Mouse (Mus musculus) kidney, adult 2 months (tissue): Measurements from ENCODE around the gene Pkn3. TPM values are rescaled to one million over a fixed set of nuclear protein-coding genes. Genes with fewer than 3 reads are reported as not detected.
A peak's percentile ranks its signal among the peaks of the same experiment; 100 is the strongest.

Experiments
- DNase-seq: peaks from one replicate; pipeline ENCODE4 v3.0.0; 2021
- H3K27ac ChIP-seq: fragments of 200-500 bp; 2 replicates; pipeline ENCODE4 v1.5.1; 2012; ENCODE audit warnings: low read depth, low read length, control low read depth, inconsistent platforms; ENCODE audit not compliant: insufficient read depth
- H3K27me3 ChIP-seq: fragments of 200-500 bp; replicated peaks from 2 replicates; pipeline ENCODE4 v1.6.1; 2012; ENCODE audit warnings: mild to moderate bottlenecking, moderate library complexity, low read length, inconsistent platforms; ENCODE audit not compliant: control insufficient read depth, insufficient read depth
- H3K36me3 ChIP-seq: fragments of 200-500 bp; 2 replicates; pipeline ENCODE4 v1.6.1; 2012; ENCODE audit warnings: mild to moderate bottlenecking, moderate library complexity, low read length, inconsistent platforms; ENCODE audit not compliant: control insufficient read depth, insufficient read depth
- H3K4me1 ChIP-seq: fragments of 200-500 bp; 2 replicates; pipeline ENCODE4 v1.6.1; 2011; ENCODE audit warnings: low read length; ENCODE audit not compliant: control insufficient read depth, insufficient read depth
- H3K4me3 ChIP-seq: fragments of 200-500 bp; 2 replicates; pipeline ENCODE4 v1.5.1; 2011; ENCODE audit warnings: mild to moderate bottlenecking, low read depth, low read length, control low read depth; ENCODE audit not compliant: insufficient read depth
- CTCF ChIP-seq: fragments of 200-500 bp; conservative IDR thresholded peaks from 2 replicates; pipeline ENCODE4 v1.5.1; 2011; ENCODE audit warnings: low read depth, mild to moderate bottlenecking, control low read depth, low read length, moderate library complexity, mixed read lengths; ENCODE audit not compliant: insufficient read depth, insufficient read length
- POLR2A ChIP-seq: fragments of 200-500 bp; IDR thresholded peaks from one replicate; pipeline ENCODE4 v1.6.1; 2011; ENCODE audit warnings: low read depth, low read length, control low read depth
- WGBS: fragments of 180-500 bp; shearing (Covaris S2); methylation state at CpG from one replicate; pipeline ENCODE4 v1.1.7; 2018; 5-methylcytosine and 5-hydroxymethylcytosine counted together
- polyA plus RNA-seq: library from polyadenylated mRNA; depleted of rRNA; stranded (reverse); fragments of >200 nt; gene quantifications from 2 replicates; pipeline ENCODE4 v1.2.3, GENCODE M21; 2012

Pkn3 gene
- polyA plus RNA-seq, 1 experiment: 4.8 TPM

DNA sequence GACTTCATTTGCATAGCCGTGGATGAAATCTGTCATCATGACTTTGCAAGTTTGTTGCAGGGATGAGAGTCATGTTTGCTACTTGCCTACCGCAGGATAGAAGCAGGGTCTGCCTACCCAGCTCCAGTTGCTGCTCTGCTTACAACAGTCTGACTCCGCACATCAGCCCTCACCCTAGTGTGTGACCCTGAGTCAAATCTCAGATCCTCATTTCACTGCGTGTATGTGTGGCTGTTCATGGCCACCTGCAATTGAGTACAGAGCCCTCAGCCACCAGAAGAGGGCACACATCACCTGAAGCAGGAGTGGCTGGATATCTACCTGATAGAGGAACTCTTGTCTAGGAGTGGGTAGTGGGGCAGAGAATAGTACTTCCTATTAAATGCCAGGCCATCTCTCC is 9.8 kb downstream of the Pkn3 start:
- Histone ChIP-seq H3K27me3 (no peaks in the 10 kb centered on the region), H3K36me3 (no peaks in the 10 kb centered on the region), H3K4me1 (no peaks in the 10 kb centered on the region), H3K4me3 (no peak overlapping the region), H3K27ac (no peak overlapping the region)
- DNase-seq: no peak
- WGBS: 90% methylated on average over 4 of the region's 4 CpGs
- 0 out of 2 replicates have a peak, but pooled peaks have one; percentile 10 for TF ChIP-seq CTCF
- no peak for TF ChIP-seq POLR2A

DNA sequence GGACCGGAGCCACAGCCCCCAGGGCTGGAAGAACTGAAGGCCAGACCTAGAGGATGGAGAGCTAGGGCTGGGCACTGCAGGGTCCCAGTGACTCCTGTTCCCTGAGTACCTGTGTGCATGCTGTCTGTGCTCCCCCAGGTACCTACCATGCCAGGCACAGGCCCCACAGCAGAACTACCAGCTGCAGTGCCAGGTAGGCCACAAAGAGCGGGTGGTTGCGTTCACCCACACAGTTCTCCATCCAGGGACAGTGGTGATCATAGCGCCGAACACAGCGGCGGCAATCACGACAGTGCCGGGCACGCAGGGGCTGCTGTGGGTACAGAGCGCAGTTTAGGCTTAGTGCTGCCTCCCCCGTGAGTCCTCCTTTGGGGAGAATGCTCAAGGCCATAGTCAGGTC is 14.0 kb downstream of the Pkn3 start:
- Histone ChIP-seq H3K36me3 (no peaks in the 10 kb centered on the region), H3K4me3 (no peak overlapping the region), H3K27ac (no peak overlapping the region), H3K27me3 (no peaks in the 10 kb centered on the region), H3K4me1 (no peaks in the 10 kb centered on the region)
- TF ChIP-seq POLR2A: no peak
- no peak for TF ChIP-seq CTCF
- WGBS: 94% methylated on average over 12 of the region's 12 CpGs
- DNase-seq: no peak

DNA sequence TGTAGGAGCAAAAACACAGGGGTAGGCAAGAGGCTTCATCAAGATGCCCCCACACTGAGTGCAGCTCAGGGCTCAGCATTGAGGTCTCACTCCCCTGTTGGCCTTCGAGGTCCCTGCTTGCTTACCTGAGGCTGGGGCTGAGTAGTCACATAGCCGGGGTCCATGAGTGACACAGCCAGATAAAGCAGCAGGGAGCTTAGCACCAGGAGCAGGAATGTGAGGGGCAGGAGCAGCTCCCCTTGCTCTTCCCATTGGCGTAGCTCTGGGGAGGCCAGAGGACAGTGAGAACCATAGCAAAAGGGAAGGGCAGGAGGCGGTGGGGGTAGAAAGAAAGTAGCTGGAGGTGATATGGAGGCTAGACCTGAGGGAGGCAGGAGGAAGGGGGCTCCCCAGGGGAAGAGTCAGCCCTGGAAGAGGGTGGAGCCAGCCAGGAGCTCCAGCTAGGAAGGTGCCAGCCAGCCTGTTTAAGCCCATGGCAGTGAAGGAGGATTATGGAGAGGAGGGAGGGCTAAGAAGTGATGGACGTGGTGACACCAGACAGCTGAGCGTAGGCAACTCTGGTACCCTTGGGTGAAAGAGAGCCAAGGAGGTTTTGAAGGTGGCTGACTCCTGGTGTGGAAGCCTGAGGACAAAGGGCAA is 14.9 kb downstream of the Pkn3 start:
- no peaks in the 10 kb centered on the region for H3K36me3 ChIP-seq
- H3K27me3 ChIP-seq: no peaks in the 10 kb centered on the region
- H3K4me1 ChIP-seq: no peaks in the 10 kb centered on the region
- 81% methylated on average over 6 of the region's 6 CpGs for WGBS
- TF ChIP-seq POLR2A (no peak), CTCF (no peak)
- DNase-seq: no peak
- no peak overlapping the region for H3K4me3 ChIP-seq
- H3K27ac ChIP-seq: no peak overlapping the region

DNA sequence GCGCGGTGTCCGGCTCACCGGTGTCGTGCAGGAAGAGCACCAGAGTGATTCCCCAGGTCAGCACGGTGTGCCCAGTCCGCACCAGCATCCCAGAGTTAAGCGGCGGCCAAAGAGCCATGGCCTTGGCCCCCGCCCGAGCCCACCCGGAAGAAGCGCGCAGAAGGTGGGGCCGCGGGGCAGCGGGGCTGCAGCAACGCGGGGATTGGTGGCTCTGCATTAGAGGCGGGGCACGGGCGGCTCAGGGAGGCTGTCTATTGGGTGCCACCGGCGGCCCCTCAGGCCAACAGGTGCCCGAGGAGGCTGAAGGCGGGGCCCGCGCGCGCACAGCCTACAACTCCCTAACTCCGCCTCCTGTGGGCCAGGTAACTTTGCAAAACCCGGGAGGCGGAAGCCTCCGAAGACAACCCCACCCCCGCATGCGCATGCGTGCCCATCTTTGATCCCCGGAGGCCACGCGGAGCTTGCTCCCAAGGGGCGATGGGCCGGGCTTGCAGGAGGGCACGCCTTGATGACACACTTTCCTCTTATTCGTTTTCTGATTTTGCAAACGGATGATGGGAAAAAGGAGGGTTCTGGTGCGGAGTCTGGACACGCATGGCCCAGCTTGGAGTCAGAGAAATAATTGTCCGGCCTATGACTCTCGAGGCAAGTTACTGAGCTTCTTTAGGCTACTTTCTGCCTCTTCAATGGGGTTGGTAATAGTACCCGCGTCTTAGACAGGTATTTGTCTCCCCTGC is 16.2 kb downstream of the Pkn3 start, which contains the start of gene Zdhhc12:
Gene Zdhhc12, minus strand, starts transcription at position 178 of the 737 bp plus-strand sequence.
- Histone ChIP-seq H3K4me1 (no peaks in the 10 kb centered on the region), H3K27me3 (no peaks in the 10 kb centered on the region), H3K36me3 (no peaks in the 10 kb centered on the region), H3K4me3 (peak within 1 kb of the TSS; percentile 81), H3K27ac (no peak within 1 kb of the TSS)
- TF ChIP-seq POLR2A (no peak), CTCF (no peak)
- peak; percentile 98 for DNase-seq
- WGBS: under 1% methylated on average over 51 of the region's 51 CpGs

DNA sequence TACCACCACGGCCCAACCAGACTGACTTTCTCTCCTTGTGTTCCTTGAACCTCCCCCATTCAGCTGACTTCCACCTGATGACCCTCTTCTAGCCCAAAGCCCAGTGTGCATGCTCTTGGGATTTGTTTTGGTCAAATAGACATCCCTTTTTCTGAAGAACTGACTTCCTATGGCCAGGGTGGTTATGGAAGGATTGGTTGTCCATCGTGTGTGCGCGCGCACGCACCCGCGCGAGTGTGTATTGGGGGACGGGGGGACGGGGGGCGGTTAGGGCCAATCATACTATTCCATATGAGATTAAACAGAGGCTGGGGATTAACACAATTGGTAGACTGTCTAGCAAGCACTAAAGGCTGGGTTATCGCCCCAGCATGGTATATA is 16.7 kb downstream of the Pkn3 start:
- Histone ChIP-seq H3K27ac (no peak overlapping the region), H3K27me3 (no peaks in the 10 kb centered on the region), H3K4me1 (no peaks in the 10 kb centered on the region), H3K4me3 (peak overlapping the region; percentile 81), H3K36me3 (no peaks in the 10 kb centered on the region)
- WGBS: 2% methylated on average over 13 of the region's 13 CpGs
- no peak for DNase-seq
- TF ChIP-seq CTCF (no peak), POLR2A (no peak)

DNA sequence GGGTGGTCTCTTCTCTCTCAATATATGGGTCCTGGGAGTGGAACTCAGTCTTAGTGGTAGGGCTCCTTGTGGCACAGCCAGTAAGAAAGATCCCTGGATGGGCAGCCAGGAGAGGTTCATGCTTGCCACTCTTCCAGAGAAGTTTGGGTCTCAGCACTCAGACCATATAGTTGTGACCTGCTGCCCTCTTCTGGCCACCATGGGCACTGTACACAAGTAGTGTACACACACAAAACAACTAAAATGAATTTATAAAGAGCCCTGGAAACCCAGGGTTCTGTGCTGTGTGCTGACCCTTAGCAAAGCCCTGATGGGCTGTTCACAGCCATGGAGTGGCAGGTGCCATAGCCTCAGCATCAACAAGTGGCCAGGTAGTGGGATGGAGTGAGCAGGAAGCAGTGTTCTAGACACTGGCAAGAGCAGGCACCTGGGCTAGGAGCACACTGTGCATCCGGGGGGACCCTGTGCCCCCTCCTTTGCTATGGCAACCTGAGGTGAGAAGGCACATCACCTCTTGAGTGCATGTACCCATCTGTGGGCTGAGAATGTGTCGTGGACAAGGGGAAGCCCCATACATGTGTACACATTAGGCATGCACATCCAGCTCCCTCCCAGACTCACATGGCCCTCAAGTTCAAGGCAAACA is 18.5 kb downstream of the Pkn3 start:
- WGBS: 80% methylated on average over 2 of the region's 2 CpGs
- Histone ChIP-seq H3K4me1 (no peaks in the 10 kb centered on the region), H3K27me3 (no peaks in the 10 kb centered on the region), H3K27ac (no peak overlapping the region), H3K36me3 (no peaks in the 10 kb centered on the region), H3K4me3 (no peak overlapping the region)
- TF ChIP-seq CTCF: peak; percentile 84
- no peak for TF ChIP-seq POLR2A
- DNase-seq: peak; percentile 71

DNA sequence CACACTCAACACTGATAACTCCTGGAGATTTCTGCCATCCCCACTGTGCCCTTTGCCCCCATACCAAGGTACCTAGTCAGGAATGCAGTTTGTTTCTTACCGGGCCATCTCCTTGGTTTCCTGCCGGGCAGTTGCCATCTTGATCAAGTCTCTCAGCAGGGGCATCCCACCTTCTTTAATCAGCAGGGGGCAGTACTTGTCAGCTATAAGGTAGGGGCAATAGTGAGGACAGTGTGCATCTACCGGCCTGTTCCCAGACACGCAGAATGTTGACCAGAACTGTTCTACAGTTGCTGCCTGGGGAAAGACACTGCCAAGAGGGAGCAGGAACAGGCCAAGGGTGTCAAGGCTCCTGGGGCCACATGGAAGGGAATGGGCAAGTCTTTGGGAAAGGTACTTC is 22.7 kb downstream of the Pkn3 start:
- TF ChIP-seq POLR2A: no peak
- TF ChIP-seq CTCF: no peak; the same call in 1 of the 2 replicates
- DNase-seq: no peak
- H3K27ac ChIP-seq: no peak overlapping the region
- H3K4me1 ChIP-seq: no peaks in the 10 kb centered on the region
- no peaks in the 10 kb centered on the region for H3K36me3 ChIP-seq
- no peak overlapping the region for H3K4me3 ChIP-seq
- H3K27me3 ChIP-seq: no peaks in the 10 kb centered on the region
- 33% methylated on average over 4 of the region's 4 CpGs for WGBS
